Mouse (Mus musculus) mouse embryonic stem cell (cell line): Measurements from ENCODE around the gene Tnfaip3.

Experiments
- in situ Hi-C, 2 experiments: fragments of 300-500 bp; cut with MboI; formaldehyde crosslinking; loops; 1 replicate in 1 of 2; 3 replicates in 1 of 2; pipeline ENCODE4 v1.14.3; 2019 to 2020; ENCODE audit warnings: low sequenced_read_pairs in 2 of 2, low pct_unique_long_range_greater_than_20kb in 1 of 2, mixed read lengths in 1 of 2; ENCODE audit not compliant: unreplicated experiment in 1 of 2

The Tnfaip3 gene

GRCm38 (mm10) chr10:18987907-18988199 is 27.6 kb downstream of the Tnfaip3 start:
- in situ Hi-C loops, result no loop called here

- in situ Hi-C loops, result no loop called here
Observed at GRCm38 (mm10) chr10:18987046-18987906, 28.2 kb downstream of the Tnfaip3 start.

GRCm38 (mm10) chr10:18985516-18985915 is 29.9 kb downstream of the Tnfaip3 start:
- in situ Hi-C loops, result no loop called here

GRCm38 (mm10) chr10:18983514-18983913 is 31.9 kb downstream of the Tnfaip3 start:
- in situ Hi-C loops, result no loop called here

GRCm38 (mm10) chr10:18974486-18974885 is 41.0 kb downstream of the Tnfaip3 start:
- in situ Hi-C loops, result no loop called here

- in situ Hi-C loops, result no loop called here
Observed at GRCm38 (mm10) chr10:18966893-18967292, 48.6 kb downstream of the Tnfaip3 start.

GRCm38 (mm10) chr10:18965601-18966000 is 49.9 kb downstream of the Tnfaip3 start:
- in situ Hi-C loops, result no loop called here

GRCm38 (mm10) chr10:18964856-18965255 is 50.6 kb downstream of the Tnfaip3 start:
- in situ Hi-C loops, result no loop called here

- in situ Hi-C loops, result no loop called here
Observed at GRCm38 (mm10) chr10:18959777-18960492, 55.5 kb downstream of the Tnfaip3 start.

- in situ Hi-C loops, result no loop called here
Observed at GRCm38 (mm10) chr10:18953706-18954071, 61.8 kb downstream of the Tnfaip3 start.

GRCm38 (mm10) chr10:18953011-18953705 is 62.3 kb downstream of the Tnfaip3 start:
- in situ Hi-C loops, result no loop called here
